Mouse (Mus musculus): ENCODE data around the gene Zfp64. TPM values are rescaled to one million over a fixed set of nuclear protein-coding genes. Genes with fewer than 3 reads are reported as not detected.
"Not testable (repeated sequence)": the region's sequence is repeated elsewhere in the genome, so short reads cannot be mapped to it uniquely, and the experiment has no call there.

Zfp64 gene
- polyA plus RNA-seq, 1 experiment from 2014 or later = 29.7 TPM

GRCm38 (mm10) chr2:168856638-168857037 is 98.7 kb downstream of the Zfp64 start:
- ATAC-seq (no peak), DNase-seq (ENCODE audit: low spot score) (peak; percentile 33)
- Histone ChIP-seq H3K4me2 (ENCODE audit: low read length) (no peak overlapping the region), H3K4me3 (ENCODE audit: low read depth, low read length) (no peak overlapping the region), H3K27me3 (replicated peaks; ENCODE audit: control insufficient read depth, insufficient read depth, low read length) (no peaks in the 10 kb centered on the region), H3K36me3 (ENCODE audit: control insufficient read depth, insufficient read depth, low read length) (no peaks in the 10 kb centered on the region), H3K9ac (ENCODE audit: low read length) (no peak overlapping the region), H3K27ac (ENCODE audit: low read depth, low read length) (no peak overlapping the region), H3K4me1 (ENCODE audit: control insufficient read depth, insufficient read depth, low read length) (peaks cover 10% of the 10 kb centered on the region), H3K9me3 (replicated peaks; ENCODE audit: control insufficient read depth, low read length) (no peaks in the 10 kb centered on the region)
- 54% methylated on average over 7 of the region's 7 CpGs for WGBS

- no peaks in the 10 kb centered on the region for H3K27me3 ChIP-seq (replicated peaks; ENCODE audit: control insufficient read depth, insufficient read depth, low read length)
- no peak overlapping the region for H3K4me2 ChIP-seq (ENCODE audit: low read length)
- no peaks in the 10 kb centered on the region for H3K9me3 ChIP-seq (replicated peaks; ENCODE audit: control insufficient read depth, low read length)
- no peak for ATAC-seq
- WGBS = 58% methylated on average over 1 of the region's 1 CpGs
- no peak overlapping the region for H3K4me3 ChIP-seq (ENCODE audit: low read depth, low read length)
- no peak overlapping the region for H3K27ac ChIP-seq (ENCODE audit: low read depth, low read length)
- DNase-seq (ENCODE audit: low spot score) = no peak
- H3K36me3 ChIP-seq (ENCODE audit: control insufficient read depth, insufficient read depth, low read length) = no peaks in the 10 kb centered on the region
- H3K4me1 ChIP-seq (ENCODE audit: control insufficient read depth, insufficient read depth, low read length) = no peaks in the 10 kb centered on the region
- no peak overlapping the region for H3K9ac ChIP-seq (ENCODE audit: low read length)
Measured at GRCm38 (mm10) chr2:168854777-168855176, 100.6 kb downstream of the Zfp64 start.

DNA sequence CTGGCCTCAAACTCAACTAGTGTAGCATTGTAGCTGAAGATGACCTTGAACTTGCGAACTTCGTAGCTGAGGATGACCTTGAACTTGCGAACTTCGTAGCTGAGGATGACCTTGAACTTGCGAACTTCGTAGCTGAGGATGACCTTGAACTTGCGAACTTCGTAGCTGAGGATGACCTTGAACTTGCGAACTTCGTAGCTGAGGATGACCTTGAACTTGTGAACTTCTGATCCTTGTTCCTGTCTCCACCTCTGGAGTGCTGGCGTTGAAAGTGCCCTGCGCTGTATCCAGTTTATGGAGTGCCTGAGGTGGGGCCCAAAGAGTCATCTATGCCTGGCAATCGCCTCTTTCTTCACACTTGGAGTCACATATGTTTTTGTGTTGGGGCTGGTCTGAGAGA is 101.5 kb downstream of the Zfp64 start:
- not testable (repeated sequence) for H3K27ac ChIP-seq (ENCODE audit: low read depth, low read length); ATAC-seq; H3K4me1 ChIP-seq (ENCODE audit: control insufficient read depth, insufficient read depth, low read length); H3K36me3 ChIP-seq (ENCODE audit: control insufficient read depth, insufficient read depth, low read length); H3K4me2 ChIP-seq (ENCODE audit: low read length); DNase-seq (ENCODE audit: low spot score); H3K9ac ChIP-seq (ENCODE audit: low read length); H3K27me3 ChIP-seq (replicated peaks; ENCODE audit: control insufficient read depth, insufficient read depth, low read length); H3K4me3 ChIP-seq (ENCODE audit: low read depth, low read length); H3K9me3 ChIP-seq (replicated peaks; ENCODE audit: control insufficient read depth, low read length)
- 90% methylated on average over 11 of the region's 13 CpGs for WGBS

- H3K27me3 ChIP-seq (replicated peaks; ENCODE audit: control insufficient read depth, insufficient read depth, low read length) = no peaks in the 10 kb centered on the region
- no peaks in the 10 kb centered on the region for H3K36me3 ChIP-seq (ENCODE audit: control insufficient read depth, insufficient read depth, low read length)
- WGBS = 56% methylated on average over 10 of the region's 10 CpGs
- ATAC-seq = no peak
- DNase-seq (ENCODE audit: low spot score) = no peak
- no peaks in the 10 kb centered on the region for H3K4me1 ChIP-seq (ENCODE audit: control insufficient read depth, insufficient read depth, low read length)
- H3K9ac ChIP-seq (ENCODE audit: low read length) = no peak overlapping the region
- no peak overlapping the region for H3K4me3 ChIP-seq (ENCODE audit: low read depth, low read length)
- no peak overlapping the region for H3K27ac ChIP-seq (ENCODE audit: low read depth, low read length)
- H3K9me3 ChIP-seq (replicated peaks; ENCODE audit: control insufficient read depth, low read length) = no peaks in the 10 kb centered on the region
- H3K4me2 ChIP-seq (ENCODE audit: low read length) = no peak overlapping the region
Measured at GRCm38 (mm10) chr2:168851545-168851944, 103.8 kb downstream of the Zfp64 start.

GRCm38 (mm10) chr2:168848553-168848952 is 106.8 kb downstream of the Zfp64 start:
- no peaks in the 10 kb centered on the region for H3K27me3 ChIP-seq (replicated peaks; ENCODE audit: control insufficient read depth, insufficient read depth, low read length)
- 79% methylated on average over 3 of the region's 3 CpGs for WGBS
- no peaks in the 10 kb centered on the region for H3K4me1 ChIP-seq (ENCODE audit: control insufficient read depth, insufficient read depth, low read length)
- ATAC-seq (no peak), DNase-seq (ENCODE audit: low spot score) (peak; percentile 77)
- no peak overlapping the region for H3K4me2 ChIP-seq (ENCODE audit: low read length)
- H3K36me3 ChIP-seq (ENCODE audit: control insufficient read depth, insufficient read depth, low read length) = no peaks in the 10 kb centered on the region
- H3K4me3 ChIP-seq (ENCODE audit: low read depth, low read length) = no peak overlapping the region
- no peak overlapping the region for H3K9ac ChIP-seq (ENCODE audit: low read length)
- no peak overlapping the region for H3K27ac ChIP-seq (ENCODE audit: low read depth, low read length)
- no peaks in the 10 kb centered on the region for H3K9me3 ChIP-seq (replicated peaks; ENCODE audit: control insufficient read depth, low read length)

DNA sequence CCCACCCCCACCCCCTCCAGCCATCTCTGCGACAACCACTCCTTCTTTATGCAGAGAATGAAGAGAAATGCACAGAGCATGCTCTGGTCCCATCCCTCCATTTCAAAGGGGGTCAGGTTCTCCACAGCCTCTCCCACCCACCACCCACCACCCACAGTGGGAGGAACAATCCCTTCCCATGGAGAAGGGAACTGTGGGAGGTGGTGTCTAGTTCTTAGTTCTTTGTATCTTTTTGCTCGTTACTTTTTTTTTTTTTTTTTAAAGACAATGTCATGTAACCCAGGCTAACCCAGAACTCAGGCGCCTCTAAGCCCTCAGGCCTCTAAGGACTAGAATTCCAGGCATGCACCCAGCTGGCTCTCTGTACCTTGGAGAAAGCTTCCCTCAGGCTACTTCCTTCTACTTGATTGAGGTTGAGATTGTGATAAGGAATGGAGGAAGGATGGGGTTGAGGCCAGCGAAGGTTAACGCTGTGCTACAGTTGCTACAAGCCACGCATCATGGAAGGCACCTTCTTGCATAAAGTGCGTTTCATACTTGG is 109.1 kb downstream of the Zfp64 start:
- Histone ChIP-seq H3K4me3 (ENCODE audit: low read depth, low read length) (no peak overlapping the region), H3K27me3 (replicated peaks; ENCODE audit: control insufficient read depth, insufficient read depth, low read length) (peaks cover 12% of the 10 kb centered on the region; the same call in 1 of the 2 replicates), H3K4me1 (ENCODE audit: control insufficient read depth, insufficient read depth, low read length) (no peaks in the 10 kb centered on the region), H3K36me3 (ENCODE audit: control insufficient read depth, insufficient read depth, low read length) (no peaks in the 10 kb centered on the region), H3K4me2 (ENCODE audit: low read length) (no peak overlapping the region), H3K9me3 (replicated peaks; ENCODE audit: control insufficient read depth, low read length) (no peaks in the 10 kb centered on the region), H3K9ac (ENCODE audit: low read length) (no peak overlapping the region), H3K27ac (ENCODE audit: low read depth, low read length) (no peak overlapping the region)
- DNase-seq (ENCODE audit: low spot score) (no peak), ATAC-seq (no peak)
- 67% methylated on average over 7 of the region's 7 CpGs for WGBS

Other genes starting within 250 kb of the Zfp64 start
- gene Atp9a, start 213.2 kb downstream of the Zfp64 start, polyA plus RNA-seq (2014; fragmentation: Nextera tagmentation; extraction: Ambion mirVana) = 42.4 and 46.2 TPM in 2 replicates
- 0.71 and 1.1 TPM in 2 replicates for gene Sall4, start 187.6 kb downstream of the Zfp64 start, polyA plus RNA-seq (2014; fragmentation: Nextera tagmentation; extraction: Ambion mirVana)